Mouse (Mus musculus) spleen, adult 18-20 months (tissue): ENCODE measurements around the gene Myh7.

Experiments
- DNase-seq, 2 experiments: peaks; one replicate each; pipeline ENCODE4 v3.0.0; 2022; ENCODE audit warnings: mixed read lengths in 2 of 2

Myh7 gene

DNA sequence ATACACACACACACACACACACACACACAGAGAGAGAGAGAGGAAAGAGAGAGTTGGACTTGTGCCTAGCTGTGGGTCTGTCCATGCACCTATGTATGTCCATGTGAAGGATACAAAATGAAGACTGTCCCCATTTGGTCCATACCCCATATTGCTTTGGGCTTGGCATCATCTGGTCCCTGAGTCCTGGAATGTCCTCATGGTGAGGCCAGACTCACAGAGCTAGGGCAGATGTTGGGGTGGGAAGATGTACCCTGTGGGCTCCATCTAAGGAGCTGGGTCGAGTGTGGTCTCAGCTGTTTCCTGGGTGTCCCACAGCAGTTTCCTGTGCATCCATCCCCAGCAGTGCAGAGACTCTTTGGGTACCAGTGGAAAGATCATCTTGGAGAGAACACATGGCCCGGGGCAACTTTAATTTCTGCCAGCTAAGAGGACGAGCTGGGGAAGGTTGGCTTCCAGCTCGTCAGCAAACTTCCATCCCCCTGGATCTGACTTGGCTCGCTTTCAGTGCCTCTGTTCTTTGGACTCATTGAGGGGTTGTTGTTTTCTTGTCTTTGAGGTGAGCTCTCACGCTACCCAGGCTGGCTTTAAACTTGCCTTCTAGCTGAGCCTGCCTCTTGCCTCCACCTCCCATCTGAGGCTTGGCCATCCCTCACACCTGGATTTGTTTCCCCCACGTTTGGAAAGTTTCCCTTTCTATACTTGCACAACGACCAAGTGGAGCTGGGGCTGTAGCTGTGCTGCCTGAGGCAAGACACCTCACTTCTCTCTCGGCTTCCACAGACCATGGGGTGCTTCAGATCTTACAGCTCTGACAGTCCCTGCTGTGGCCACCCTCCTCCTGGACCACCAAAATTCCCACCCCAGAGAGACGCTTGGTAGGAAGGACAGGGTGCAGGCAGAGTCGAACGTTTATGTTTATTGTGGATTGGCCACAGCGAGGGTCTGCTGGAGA, 53.1 kb downstream of the Myh7 start:
- DNase-seq = no peak

DNA sequence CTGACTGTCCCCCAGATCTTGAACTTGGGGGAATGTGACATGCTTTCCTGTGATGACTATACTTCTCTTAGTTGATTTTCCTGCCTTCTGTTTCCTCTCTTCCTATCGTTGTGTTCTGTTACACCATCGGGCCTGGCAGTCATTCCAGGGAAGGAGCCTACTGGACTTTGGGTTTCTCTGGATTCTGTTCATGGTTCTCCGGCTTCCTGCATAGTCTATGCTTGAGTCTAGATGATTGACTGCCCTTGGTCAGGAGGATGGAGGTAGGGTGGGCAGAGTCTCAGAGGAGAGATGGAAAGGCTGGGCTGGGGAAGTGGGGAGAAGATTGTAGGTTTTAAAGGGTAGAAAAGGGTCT, 54.3 kb downstream of the Myh7 start:
- DNase-seq = no peak

DNA sequence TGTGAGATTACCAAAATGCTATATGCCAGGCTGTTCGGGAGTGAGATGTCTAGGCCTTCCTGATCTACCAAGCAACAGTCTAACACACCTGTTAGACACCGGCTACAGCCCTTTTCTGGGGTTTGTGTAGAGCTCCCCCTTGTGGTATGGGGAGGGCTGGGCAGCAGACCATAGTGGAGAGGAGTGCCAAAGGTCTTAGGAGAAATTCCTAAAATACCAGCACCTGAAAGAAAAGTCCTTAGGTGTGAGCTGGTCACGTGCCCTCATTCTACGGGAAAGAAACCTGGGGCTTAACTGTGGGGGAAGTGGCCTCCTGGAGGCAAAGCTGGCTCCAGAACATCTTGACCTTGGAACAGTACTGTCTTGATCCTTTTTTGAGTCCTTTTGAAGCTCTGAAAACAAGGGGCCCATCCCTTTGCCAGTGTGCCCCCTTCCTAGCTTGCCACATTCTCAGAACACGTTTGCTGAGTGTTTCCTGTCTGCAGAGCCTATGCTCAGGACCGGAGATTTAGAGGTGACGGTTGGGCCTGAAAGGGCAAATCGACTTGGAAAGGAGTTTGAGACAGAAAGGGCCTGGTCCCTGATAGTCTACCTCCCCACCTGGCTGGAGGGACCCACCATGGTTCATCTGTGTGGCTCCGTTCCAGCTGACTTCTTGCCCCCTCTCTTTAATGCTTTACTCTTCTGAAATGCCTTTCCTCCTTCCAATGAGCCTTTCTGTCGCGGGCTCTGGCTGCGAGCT, 54.8 kb downstream of the Myh7 start:
- peak; percentile 25 to 58 for DNase-seq

DNA sequence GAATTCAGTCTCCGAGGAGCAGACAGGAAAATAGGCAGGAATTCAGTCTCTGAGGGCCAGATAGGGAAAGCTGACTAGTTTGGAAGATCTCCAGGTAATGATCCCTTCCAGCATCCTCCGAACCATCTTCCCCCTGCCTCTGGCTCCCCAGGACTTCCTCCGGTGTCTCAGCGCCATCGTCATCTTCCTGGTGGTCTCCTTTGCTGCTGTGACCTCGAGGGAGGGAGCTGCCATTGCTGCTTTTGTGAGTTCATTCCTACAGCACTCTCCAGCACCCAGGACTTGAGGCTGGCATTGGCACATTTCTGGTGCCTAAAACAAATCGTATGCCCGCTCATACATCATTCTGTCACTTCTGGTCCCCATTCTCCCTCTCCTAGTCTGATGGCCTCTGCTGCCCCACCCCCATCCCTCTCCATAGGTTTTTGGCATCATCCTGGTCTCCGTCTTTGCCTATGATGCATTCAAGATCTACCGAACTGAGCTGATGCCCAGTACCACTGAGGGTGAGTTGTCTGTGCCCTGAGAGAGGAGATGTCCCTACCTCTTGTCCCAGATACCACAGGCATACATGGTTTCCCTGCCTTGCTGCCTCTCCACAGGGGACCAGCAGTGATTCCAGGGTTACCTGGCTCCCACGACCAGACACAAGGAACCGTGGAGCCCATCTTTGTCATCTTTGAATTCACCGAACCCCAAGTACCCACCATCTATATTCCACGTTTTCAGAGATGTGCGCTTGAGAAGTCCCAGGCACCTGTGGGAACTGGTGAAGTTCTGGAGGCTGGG, 55.8 kb downstream of the Myh7 start:
- no peak for DNase-seq

DNA sequence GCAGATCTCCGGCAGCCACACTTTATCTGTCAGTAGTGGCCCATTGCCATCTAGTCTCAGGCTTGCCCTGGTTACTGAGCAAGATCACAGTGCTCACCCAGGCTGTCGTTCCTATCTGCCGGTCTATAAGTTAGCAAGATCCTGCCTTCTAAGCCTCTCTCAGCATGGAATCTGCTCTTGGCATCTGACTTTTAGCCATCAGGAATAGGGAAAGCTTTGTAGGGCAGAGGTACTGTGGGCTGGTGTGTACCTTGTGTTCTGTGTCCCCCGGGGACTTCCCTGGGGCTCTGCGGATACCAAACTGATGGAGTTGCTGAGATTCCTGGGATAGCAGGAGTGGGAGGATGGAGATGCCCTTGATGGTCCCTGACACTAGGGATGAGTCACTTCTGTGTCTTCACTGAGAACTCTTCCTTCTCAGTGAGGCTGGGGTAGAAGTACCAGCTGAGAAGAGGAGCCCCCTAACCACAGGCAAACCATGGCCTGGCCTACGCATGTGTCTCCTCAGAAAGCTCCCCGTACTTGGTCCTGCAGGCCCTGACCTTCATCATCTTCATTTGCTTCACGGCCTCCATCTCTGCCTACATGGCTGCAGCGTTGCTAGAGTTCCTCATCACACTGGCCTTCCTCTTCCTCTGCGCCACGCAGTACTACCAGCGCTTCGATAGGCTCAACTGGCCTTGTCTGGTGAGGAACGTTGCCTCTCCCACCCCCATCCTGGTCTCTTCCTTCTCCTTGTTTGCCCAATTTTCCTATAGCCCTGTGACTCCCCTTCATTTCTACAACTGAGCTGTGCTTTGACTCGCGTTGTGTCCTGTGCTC, 56.9 kb downstream of the Myh7 start:
- DNase-seq = no peak

DNA sequence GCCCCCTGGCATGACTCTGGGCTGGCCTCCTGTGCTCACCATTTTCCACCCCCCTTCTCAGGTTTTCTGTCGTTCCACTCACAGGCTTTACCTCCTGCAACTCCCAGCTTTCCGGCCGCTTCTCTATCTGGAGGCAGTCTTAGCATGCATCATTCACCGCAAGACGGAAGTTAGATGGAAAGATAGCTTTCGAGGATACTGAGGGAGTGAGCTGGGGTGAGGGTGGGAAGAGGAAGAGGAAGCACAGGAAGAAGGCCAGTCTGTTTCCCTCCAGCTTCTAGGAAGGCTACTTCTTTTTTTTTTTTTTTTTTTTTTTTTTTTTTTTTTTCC, 57.6 kb downstream of the Myh7 start:
- DNase-seq = no peak

DNA sequence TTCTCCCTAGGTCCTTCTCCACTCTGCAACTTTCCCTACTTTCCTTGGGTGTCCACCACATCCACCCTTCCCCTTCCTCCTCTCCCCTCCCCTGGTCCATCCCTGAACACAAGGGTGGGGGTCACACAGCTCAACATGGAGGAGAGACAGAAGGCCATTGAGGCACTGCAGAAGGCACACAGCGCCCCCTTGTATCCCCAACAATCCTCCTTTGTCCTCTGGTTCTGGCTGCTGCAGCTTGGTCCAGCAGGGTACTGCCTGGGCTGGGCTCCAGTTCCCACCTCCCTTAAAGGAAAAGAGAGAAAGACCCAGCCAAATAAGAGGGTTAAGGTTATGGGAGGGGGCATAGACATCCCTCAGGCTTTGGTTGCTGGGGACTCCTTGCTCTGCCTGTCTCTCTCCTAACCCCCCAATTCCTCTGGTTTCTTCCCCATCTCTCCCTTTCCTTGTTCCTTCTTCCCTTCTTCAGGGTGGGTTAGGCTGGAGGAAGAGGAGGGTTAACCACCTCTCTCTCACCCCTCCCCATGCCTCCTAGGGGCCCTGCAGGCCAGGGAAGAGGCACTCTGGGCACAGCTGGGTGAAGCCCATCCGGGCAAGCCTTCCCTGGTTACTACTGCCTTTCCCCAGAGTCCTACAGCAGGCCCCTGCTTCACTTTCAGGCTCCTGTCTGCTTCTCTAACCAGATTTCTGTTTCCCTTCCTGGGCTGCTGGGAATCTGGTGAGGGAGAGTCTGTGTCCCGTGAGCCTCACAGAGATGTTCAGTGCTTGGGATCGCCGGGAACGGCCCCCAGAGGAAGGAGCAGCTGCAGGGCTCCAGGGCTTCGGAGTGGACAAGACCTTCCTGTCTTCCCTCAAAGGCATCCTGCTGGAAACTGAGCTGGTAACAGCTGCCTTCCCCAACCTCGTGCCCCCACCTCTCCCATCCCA, 58.3 kb downstream of the Myh7 start, which contains the start of gene Cmtm5:
Gene Cmtm5 (plus strand): TSS at position 358 of the 927 bp plus-strand sequence.
- DNase-seq = no peak

DNA sequence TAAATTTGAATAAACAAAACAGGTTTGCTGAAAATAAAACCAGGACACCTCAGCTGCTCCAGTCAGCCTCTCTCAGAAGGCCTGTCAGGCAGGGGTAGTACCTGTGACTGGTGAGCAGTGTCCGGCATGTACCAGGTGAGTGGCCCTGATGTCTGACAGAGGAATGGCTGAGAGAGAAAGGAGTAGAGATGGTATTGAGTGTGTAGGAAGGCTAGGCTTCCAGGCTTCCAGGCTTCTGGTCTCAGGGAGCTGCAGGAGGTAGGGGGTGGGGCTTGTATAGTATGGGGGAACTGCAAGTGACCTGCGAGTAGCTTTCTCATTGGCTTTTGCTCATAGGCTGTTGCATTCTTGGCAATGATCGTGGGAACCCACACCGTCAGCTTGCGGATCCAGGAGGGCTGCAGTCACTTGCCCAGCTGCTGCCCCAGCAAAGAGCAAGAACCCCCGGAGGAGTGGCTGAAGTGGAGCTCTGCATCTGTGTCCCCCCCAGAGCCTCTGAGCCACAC, 61.7 kb downstream of the Myh7 start, which contains the start of gene Il25:
Gene Il25 (plus strand): TSS at position 51 of the 506 bp plus-strand sequence.
- DNase-seq = no peak

DNA sequence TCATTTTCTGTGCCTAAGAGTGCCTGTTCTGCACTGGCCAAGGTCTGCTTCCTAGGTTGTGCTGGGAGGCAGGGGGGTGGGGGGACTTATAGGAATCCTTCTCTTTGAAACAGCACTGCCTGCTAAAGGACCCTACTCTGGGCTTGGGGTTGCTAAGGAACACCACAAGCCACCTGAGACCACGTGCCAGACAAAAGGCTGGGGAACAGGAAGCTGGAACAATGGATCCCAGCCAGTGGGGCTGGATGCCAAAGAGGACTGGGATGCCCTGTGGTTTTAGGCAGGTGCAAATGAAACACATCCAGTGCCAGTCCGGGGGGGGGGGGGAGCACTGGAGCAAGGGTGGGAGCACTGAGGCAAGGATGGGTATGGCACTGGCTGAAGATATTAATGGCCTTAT, 64.0 kb downstream of the Myh7 start:
- DNase-seq = no peak

DNA sequence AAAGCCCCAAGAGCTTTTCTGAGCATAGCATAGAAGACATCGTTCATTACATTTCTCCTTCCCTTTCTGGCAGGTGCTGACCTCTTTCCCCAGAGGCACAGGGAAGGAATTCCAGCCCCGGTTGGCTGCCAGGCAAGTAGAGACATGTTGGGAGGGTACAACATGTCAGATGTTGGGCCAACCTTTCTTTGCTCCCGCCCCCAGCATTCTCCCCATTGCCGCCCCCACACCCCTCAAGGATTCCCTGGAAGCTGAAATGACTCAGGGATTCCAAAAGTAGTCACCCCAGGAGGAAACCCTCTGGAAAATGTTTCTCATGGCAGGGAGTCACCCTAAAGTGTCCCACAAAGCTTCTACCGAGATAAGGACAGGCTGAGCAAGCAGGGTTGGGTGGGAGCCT, 64.6 kb downstream of the Myh7 start:
- no peak for DNase-seq

DNA sequence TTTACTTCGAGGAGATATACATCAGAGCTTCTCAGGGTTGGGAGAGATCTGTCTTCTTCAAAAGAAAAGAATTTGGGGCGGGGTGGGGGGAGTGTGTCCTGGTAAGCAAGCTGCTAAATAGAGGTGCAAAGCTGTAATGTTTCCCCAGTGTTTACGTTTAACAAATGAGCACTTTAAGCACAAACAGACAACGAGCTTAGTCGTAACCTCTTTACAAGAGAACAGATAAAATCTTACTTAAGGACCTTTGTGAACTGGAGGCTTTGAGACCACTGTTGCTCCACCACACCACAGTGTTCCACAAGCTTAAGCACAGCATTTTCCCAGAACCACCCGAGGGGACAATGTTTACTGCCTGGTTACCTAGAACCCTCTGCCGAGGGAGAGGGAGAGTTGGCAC, 67.1 kb downstream of the Myh7 start:
- DNase-seq = no peak

DNA sequence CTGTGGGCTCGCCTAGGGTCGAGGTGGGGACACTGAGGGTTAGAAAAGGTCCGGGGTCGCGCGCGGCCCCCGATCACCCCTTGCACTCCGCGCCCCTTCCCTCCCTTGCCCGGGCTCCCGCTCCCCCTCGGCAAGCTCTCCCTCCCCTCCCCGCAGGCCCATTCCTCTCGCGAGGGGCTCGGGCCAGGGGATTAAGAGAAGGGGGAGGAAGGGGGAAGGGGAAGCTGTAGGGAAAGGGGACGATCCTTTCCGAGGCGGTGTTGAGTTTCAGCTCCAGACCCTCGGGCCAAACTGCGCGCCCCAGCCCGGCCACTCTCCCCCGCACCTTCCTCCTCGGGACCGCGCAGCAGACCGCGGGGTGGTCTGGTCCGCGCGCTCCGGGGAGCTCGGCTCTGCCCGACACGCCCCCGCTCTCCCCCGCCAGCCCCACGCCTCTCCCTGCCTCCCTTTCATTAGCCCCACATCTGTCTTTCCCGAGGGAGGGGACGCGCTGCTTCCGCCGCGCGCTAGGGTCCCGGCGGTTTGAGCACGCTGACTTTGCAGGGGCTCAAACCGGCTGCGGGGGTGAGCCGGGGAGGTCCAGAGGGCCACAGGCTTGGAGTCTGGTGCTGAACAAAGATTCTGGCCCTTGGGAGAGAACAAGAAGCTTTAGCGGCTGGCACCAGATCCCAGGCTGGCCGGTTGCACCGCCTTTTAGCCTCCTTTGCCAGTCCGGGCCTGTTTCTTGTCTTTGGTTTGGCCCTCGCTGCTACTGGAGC, 67.8 kb downstream of the Myh7 start:
- no peak for DNase-seq

DNA sequence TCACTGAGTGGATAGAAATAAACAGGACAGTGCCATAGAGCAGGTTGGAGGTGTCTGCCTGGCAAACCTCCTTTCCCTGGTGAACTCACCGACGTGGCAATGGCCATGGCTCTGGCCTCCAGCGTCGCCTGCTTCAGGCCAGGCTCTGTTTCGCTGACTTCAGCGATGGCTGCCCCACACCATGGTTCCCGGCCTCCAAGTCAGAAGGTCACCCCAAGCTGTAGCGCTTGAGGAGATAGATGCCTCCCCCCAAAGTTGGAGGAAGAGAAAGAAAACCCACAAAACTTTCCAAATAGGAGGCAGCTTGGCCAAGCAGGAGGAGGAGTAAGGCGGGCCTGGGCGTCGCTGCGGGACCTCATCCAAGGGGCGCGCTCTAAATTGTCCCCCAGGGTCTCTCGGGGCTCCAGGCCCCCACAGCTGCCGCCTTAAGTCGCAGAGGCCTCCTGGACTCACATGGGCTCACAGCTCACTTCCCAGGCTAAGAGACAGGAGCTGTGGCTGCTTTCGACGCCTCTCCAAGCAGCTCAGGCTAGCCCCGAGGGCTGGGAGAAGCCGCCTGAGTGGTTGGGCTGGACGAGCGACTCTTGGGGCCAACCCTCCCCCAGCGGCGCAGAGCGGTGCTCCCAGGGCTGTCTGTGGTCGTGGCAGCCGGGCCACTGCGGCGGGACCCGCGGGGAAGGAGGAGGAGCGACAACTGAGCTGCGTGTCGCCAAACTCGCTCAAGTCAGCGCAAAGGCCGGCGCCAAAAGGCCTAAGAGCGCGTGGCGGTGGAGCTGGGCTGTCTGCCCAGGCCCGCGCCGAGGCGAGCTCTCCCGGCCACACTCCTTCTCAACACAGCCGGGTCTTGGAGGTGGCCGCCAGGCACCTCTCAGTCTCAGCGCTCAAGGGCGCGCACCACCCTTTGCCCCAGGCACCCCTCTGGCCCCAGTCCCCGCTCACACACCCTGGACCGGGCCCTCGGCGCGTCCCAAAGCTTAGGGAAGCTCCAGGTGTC, 68.8 kb downstream of the Myh7 start, which contains the start of gene Efs:
Gene Efs (minus strand): TSS at position 778 of the 994 bp plus-strand sequence.
- no peak for DNase-seq

DNA sequence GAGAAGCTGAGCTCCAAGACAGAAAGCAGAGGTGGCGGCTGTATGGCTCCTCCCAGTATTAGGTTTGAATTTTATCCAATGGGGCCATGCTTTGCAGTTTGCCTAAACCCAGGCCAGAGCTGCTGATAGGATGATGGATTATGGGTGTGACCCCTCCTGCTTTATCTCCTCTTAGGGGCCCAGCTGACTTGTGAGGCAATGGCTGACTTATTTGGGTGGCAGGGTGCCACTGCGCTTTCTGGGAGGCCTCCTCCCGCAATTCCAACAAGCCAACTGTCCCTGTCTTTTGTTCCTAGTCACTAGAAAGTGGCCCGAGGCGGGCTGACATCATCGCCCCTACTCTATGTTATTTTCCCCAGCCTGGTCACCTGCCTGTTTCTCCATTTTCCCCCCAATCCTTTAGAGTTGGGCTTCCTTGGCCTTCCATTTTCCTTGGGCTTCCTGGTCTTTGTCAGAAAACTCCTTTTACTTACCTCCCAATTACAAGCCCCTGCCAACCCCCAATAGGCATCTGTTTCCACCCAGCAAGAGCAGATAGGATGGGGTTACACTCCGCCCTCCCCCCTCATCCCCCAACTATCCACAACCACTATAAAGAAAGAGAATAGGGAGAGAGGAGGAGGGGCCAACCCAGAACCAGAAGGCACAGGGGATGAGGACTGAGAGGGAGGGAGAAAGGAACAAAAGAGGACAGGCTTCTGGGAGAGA, 69.6 kb downstream of the Myh7 start:
- no peak for DNase-seq
